Mouse (Mus musculus) lung, postnatal 0 days (tissue): ENCODE results near the gene Rai1.

ENCODE experiments used
- CTCF ChIP-seq: IDR thresholded peaks from 2 replicates; pipeline ENCODE4 v1.5.1; 2016; ENCODE audit warnings: antibody characterized with exemption, mild to moderate bottlenecking
- EP300 ChIP-seq: IDR thresholded peaks from 2 replicates; pipeline ENCODE4 v1.6.1; 2016; ENCODE audit warnings: antibody characterized with exemption, mild to moderate bottlenecking, control low read depth

DNA sequence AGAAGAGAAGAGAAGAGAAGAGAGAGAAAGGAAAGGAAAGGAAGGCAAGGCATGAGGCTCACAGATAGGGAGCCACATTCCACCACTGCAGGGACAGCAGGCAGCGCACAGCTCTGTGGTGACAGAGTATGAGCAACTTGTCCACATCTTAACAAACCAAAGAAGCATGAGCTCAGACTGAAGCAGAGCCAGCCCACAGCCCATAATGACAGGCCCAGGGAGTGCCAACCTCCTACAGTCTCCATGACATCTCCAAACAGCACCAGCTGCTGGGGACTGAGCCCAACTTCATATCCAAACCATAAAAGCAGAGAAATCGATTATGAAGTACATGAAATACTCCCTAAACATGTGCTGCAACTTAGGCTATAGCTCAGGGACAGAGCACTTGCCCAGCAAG is 46.8 kb upstream of the Rai1 start:
- TF ChIP-seq EP300 (no peak), CTCF (no peak)
